Mouse (Mus musculus): Measurements from ENCODE around the gene 4933411K16Rik.

The 4933411K16Rik gene

DNA sequence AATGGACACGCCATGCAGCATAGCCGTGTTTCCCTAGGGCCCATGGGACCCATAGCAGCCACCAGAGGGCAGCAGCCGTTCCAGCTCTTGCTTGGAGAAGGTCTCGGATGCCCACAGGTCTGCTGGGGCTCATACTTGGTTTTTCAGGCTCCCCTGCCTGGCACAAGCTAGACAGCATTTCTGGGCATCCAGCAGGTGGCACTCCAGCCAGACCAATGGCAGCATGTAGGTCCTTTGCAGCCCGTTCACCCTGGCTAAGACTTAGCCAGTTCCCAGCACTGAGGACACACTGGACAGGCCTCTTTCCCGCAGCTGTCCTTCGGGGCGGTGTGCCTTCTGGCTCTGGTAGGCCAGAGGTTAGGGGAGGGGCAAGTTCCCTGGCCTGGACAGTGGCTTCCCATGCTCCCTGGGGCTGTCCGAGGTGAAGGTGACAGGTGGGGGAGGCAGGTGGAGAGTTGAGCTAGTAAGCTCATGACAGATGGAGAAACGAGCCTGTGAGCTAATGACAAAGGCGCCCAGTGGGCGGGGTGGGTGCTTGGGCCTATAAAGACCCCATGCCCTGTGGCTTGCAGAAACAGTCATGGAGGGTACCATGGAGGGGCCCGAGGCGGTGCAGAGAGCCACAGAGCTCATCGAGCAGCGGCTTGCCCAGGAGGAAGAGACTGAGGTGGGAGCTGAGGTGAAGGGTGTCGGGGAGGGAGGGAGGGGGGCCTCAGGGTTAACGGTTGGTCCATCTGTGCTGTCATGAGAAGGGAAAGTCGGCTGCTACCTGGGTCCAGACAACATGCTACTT is 16.4 kb upstream of the 4933411K16Rik start, which contains the start of gene Ankrd2:
Gene Ankrd2, plus strand, starts transcription at position 545 of the 793 bp plus-strand sequence.
- DNase-seq (ENCODE audit: low spot score) = peak; percentile 71

DNA sequence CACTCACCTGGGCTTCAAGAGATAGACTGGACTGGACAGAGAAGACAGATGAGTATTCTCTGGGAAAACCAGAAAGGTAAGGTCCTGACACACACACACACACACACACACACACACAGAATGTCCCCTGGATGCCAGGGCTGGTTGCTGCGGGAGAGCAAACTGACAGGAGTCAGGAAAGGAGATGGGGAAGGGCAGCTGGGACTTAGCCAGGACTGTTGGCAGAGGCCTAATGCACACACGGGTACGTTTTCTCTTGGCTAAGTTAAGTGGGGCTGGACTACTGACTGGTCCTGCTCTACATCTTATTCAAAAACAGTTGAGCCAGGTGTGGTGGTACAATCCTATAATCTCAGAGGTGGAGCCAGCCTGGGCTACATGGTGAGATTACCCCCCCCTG is 15.7 kb upstream of the 4933411K16Rik start:
- DNase-seq (ENCODE audit: low spot score) = no peak

DNA sequence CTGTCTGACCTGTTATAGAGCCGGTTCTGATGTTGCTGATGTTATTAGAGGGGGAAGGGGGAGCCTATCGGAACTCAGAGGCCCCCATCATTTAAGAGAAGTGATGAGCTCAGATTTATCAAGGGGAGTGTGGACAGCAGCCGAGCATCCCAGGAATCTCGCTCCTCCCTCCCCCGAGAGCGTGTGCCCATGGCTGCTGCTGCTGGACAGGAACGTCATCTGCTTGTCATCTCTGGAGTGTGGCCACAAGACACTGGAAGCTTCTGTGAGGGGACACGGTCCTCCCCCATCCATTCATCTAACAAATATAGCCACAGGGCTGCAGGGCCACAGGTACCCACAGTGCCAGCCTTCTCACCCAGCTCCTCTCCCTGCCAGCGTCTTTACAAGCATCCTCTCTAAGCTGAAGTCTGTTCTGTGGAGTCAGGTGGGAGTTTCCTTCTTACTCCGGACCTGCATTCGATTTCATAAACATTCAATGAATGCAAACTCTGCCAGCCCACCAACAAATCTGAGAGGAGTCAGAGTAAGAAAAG is 14.8 kb upstream of the 4933411K16Rik start:
- no peak for DNase-seq (ENCODE audit: low spot score)

DNA sequence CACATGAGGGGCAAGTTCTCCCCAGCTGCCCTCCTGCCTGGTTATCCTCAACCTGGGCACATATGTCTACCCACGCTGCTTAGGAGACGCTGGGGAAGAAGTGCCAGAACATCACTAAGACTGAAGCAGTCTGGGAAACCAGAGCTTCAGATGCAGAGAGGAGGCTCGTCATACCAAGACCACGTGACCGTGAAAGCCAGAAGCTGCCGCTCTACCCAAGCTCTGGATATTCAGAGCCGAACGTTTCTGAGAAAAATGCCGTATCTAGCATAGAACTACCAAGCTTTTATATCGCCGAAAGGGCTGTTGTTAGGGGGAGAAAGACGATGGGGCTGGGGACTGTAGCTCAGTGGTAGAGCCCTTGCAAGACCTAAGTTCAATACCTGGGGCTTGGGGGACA is 13.7 kb upstream of the 4933411K16Rik start:
- DNase-seq (ENCODE audit: low spot score) = no peak

DNA sequence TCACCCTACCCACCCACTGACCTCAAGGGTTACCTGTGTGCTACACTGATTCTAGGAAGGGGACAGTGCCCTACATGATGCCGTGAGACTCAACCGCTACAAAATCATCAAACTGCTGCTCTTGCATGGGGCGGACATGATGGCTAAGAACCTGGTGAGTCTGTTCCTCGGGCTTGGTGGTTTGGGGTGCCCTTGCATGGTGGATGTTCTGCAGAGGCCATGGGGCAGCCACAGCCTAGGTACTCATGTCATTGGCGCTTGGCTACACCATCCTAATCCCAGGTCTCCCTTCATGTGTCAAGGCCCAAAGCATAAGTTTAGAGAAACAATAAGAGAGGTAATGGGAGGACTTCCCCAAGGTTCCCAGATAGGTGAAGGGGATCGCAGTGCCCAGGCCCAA is 8.1 kb upstream of the 4933411K16Rik start:
- no peak for DNase-seq (ENCODE audit: low spot score)

DNA sequence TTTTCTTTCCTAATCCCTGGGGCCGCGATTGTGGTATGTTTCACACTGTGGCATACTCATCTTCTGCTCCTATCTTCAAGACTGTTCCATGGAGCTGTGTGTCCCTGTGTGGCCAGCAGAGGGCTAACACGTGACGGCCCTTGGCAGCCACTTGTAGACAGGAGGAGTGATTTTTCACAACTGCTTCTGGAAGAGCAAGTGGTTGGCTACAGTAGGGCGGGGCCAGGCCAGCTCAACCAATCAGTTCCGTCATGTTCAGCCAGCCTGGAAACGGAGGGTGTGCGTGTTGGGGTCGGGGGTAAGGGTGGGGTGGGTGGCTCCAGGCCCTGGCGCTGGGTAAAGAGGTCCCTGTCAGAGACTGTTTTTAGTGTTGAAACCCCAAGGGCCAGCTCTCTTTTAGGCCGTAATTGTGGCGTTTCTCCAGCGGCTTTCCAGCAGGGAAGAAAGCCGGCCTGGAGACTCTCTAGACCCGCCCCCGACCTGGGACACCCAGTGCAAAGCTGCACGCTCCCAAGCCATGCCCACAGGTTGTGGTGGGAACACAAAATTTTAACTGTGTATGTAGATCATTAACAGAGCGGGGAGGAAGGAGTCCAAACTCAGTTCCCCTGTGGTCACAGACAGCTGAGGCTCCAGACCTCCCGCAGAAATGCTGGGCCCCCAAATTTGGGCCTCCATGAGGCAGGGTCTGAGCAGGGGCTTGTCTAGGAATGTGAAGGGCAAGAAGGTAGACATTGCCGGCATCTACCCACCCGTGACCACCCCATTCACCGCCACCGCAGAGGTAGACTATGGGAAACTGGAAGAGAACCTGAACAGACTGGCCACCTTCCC is 6.6 kb upstream of the 4933411K16Rik start, which contains the start of gene Hoga1:
Gene Hoga1, plus strand, starts transcription at position 342 of the 834 bp plus-strand sequence.
- DNase-seq (ENCODE audit: low spot score) = peak; percentile 56

DNA sequence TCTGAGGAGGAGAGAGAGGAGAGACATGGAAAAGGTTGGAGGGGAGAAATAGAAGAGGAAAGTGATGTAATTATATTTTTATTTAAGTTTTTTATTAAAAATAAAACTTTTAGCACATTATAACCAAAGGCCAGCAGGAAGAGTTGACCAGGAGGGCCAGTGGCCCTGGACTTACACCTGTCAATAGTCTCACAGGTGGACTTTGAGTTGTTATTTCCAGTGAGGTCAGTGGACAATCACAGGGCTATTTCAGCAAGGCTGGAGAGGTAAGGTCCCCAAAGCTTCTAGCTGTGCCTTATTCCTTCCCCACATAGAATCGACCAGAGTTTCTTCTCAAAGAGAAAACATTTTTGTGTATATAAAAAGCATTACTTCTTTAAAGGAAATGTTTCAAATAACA is 1.8 kb upstream of the 4933411K16Rik start:
- no peak for DNase-seq (ENCODE audit: low spot score)

DNA sequence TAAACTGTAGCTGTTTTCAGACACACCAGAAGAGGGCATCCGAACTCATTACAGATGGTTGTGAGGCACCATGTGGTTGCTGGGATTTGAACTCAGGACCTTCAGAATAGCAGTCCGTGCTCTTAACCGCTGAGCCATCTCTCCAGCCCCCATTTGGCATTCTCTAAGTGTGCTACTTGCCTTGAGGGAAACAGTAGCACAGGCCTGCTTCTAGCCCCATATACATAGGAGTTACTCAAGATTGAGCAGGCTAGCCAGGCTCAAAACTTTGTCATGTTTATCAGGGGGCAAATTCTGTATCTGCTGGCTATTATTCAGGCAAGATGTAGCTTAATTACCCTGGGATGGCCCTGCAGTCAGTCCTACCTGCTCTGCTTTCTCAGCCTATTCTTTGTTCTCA is 697 bp upstream of the 4933411K16Rik start:
- no peak for DNase-seq (ENCODE audit: low spot score)

DNA sequence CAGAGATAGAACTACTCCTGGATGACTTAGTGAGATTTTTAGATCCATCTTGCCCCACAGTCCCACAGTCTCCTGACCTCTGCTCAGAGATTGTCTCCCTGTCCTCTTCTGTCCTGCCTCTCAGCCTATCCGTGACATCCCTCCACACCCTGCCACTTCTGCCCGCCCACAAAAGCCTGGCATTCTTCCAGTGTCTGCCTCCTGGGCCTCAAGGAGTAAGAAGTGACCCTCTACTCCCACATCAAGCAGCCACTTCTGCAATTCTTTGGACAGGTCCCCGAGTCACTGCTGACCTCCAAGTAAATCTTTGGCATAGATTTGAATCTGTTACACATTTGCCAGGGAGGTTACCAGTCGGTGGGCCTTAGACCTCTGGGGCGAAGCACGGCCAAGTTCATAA is 2.2 kb downstream of the 4933411K16Rik start:
- no peak for DNase-seq (ENCODE audit: low spot score)

DNA sequence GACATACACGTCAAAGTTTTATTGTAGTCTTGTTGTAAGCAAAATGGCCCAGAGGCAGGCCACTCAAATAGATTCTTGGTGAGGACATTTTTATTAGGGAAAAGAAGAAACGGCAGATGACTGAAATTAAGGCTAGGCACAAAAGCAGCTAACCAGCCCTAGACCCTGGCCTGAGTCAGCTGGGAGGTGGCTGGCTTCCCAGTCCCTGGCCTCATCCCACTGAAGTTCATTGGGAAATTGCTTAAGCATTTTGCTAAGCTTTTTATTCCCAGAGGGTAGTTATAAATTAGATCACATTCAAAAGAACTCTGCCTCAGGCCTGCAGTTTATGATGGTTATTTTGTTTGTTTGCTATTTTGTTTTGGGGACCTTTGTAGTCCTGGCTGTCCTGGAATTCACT is 3.8 kb downstream of the 4933411K16Rik start:
- peak; percentile 45 for DNase-seq (ENCODE audit: low spot score)

DNA sequence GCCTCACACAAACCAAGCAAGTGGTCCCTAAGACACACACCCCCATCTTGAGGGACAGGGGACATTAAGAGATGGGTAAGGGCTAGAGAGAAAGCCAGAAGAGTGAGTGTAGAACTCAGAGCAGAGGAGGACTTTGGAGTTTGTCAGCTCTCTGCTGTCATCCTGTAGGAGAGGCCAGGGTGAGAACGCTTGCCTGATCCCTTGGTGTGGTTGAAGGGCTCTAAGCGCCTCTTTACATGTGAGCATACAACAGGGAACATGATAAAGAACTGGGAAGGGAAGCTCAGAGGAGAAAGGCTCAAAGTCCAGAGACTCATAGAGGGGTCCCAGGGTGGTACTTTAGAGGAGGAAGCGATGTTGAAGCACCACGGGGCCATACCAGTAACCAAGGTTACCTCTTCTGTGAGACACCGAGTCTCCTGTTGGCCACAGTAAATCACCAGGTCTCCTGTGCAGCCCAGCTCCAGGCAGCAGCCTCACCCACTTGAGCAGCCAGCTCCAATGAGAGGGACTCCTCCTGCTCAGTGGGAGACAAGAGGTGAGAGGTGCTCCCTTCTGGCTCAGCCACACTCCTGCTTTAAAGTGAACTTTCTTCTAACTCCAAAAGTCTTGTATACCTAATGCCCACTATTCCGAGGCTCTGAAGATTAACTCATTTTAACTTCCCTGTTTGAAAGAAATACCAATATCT is 4.8 kb downstream of the 4933411K16Rik start:
- no peak for DNase-seq (ENCODE audit: low spot score)

DNA sequence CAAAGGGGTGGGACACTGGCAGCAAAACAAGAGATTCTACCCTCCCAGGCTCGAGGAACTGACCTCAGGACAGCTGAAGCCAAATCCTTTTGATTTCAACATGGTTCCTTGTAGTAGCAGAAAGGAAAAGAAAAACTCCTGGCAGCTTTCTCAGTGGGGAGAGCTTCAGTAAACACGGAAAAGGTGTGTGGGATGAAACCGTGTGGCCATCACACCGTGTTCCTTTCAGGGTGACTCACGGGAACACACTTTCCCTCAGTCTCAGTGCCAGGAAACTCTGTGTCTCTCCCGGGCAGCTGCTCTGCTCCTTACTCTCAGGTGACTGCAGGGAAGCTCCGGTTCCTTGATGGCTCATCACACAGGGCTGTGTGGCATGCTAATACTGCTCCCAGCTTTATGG is 6.4 kb downstream of the 4933411K16Rik start:
- DNase-seq (ENCODE audit: low spot score) = no peak

DNA sequence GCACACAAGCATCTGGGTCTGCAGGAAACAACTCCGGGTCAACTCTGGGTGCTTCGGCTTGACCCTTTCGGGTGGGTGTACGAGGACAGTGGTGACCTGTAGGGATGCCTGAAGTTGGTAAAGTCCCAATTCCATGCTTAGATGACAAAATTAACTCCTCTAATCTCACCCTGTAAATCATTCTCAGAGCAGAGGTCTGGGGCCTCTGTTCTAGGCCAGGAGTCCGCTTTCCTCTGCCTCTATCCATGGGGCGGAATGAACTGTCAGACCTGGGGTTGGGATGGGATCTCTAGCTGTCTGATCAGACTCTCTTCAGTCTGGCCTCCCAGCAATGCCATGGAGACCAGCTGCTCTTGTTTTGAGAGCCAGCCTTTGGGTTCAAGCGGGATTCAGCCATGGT is 9.4 kb downstream of the 4933411K16Rik start:
- DNase-seq (ENCODE audit: low spot score) = no peak

DNA sequence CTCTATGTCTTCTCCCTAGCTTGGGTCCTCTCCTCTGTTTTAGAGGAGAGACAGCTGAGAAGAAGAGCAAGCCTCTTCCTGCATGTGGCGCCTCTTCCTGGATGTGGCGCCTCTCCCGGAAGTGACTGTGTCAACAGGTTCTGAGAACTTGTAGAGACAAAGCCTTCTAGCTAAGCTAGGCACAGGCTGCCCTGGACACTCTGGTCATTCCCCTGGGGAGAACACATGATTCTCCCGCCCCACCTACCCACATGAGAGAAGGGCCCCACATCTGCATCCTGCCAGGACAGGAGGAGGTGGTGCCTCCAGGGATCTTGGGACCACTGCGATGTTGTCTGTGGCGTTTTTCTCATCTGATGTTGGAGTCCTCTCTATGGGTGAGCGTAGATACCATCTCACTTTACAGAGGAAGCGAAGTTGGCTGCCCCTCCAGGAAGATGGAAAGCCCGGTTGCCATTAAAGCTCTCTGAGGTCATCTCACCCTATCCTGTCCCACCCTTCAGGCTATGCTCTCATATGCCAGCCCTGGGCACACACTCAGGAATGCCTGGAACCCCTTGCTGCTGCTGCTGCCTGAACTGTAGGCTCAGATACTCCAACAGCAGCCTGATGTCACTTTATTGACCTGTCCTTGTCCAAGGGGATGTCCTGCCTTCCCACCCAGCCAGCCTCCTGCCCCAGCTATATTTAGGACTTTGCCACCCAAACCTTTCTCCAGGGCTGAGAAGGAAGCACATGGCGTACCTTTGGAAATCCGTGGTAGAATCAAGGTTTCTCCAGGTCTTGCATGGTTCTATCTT is 16.6 kb downstream of the 4933411K16Rik start:
- DNase-seq (ENCODE audit: low spot score) = no peak

DNA sequence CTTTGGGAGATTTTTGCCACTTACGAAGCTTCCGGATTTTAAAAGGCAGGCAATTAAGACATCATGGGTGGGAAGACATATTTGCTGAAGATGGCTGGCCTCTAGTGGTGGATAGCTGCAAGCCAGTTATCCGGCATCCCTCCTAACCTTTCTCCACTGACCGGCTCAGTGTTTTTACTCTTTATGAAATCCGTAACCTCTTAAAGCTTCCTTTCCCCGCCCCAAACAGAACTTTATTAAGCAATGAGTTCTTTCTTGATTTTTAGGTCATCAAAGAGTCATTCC is 17.1 kb downstream of the 4933411K16Rik start:
- DNase-seq (ENCODE audit: low spot score) = no peak

DNA sequence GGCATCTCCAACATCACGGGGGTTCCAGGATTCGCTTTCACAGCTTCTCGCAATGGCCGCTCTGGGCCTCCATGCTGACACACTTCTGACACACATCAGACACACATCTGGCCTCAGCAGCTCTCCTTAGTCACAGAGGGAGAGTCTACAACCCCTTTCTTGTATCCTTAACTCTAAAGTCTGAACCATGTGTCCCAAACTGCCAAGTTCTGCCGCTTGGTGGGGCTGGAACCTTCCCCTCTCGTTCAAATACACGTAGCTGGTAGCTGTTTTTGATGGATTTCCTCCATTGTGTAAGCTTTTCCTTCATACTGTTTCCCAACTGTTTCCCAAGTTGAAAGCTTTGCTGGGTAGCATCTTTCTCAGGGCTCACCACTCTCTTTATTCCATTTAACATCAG is 19.2 kb downstream of the 4933411K16Rik start:
- DNase-seq (ENCODE audit: low spot score) = no peak

DNA sequence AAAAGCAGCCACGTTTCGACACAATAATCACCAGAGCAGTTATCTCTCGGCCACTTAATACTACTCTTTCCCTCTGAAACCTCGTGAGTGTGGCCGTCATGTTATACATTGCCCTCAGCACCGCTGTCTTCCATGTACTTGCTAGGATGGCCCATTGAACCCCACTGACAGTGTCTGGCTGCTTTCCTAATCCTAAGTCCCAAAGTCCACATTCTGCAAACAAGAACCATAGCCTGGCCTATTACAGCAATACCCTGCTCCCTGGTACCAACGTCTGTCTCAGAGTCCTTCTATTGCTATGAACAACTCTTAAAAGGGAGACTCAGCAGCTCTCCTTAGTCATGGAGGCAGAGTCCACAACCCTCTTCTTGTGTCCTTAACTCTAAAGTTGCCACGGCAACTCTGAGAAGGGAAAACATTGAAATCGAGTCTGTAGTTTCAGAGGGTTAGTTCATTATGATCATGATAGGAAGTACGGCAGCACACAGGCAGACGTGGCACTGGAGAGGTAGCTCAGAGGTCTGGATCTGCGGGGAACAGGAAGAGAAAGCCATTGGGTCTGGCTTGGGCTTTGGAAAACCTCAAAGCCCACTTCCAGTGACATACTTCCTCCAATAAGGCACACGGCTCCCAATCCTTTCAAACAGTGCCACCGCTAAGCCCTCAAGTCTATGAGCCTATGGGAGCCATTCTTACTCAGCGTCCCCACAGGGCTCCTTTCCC is 20.0 kb downstream of the 4933411K16Rik start:
- DNase-seq (ENCODE audit: low spot score) = no peak

DNA sequence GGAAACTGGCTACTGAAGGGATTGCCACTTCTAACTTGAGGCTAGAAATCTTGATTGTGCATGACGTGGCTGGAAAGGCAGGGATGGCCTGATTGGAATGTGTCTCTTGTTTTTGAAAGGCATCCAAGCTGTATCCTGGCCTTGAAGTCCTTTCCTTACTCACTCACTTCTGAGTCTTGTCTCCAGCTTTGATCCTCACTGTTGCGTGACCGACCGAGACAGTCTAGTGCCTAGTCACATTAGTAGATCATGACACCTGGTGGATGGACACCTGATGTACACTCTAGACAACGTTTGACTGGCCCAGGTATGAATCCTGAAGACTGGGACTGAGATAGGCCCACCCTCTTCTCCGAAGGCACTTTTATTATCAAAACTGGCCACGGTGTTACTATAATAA is 20.8 kb downstream of the 4933411K16Rik start:
- no peak for DNase-seq (ENCODE audit: low spot score)

DNA sequence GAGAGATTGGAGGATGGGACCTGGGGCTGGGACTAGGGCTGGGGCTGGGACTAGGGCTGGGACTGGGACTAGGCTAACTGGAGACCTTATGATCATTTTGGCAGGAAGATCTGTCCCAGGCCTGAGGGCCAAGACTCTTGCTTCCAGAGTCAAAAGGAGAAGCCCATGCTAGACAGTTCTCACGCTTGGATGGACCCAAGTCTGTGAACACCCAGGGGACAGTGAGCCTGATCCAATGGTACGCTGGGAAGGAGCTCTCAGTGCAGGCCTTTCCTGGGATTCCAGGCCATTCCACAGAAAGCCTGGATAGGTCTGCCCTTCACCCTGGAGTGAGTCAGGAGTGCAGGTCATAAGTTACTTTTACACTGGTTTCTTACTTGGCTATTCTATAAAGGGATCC is 23.0 kb downstream of the 4933411K16Rik start:
- DNase-seq (ENCODE audit: low spot score) = no peak

DNA sequence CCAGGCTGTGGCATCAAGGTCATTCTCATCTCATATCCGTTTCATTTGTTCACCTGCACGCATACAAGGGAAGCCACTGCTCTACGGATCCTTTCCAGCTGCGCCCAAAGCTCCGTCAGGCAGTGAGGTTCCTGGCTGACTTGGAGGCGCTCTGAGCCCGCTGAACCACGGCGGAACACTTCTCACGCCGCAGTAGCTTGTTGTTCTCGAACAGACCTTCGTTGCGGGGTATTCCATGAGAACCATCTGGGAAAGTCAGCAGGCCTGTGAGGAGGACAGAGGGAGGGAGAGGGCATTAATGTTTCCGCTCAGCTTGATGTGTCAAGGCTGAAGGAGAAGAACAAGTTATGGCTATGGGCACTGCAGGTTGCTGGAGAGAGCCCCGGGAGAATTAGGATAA is 23.9 kb downstream of the 4933411K16Rik start:
- DNase-seq (ENCODE audit: low spot score) = no peak

DNA sequence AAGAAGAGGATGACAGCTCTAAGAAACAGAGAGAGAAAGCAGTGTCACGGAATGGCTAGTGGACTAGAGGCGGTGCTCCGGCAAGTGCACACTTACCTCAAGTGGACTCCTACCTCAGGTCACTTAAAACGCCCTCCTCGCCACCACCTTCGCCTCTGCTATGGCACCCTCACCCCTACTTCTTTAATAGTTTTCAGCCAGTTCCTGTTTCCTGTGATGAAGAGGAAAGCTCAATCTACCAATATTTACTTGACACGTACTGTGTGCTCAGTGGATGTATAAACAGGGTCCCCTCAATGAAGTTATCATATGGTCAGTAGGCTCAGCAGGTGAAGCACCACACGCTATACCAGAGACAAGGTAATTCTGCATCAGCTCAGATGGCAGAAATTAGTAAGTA is 26.5 kb downstream of the 4933411K16Rik start:
- DNase-seq (ENCODE audit: low spot score) = no peak

Data from ovary, postnatal 14 days (tissue).